Mouse (Mus musculus) left cerebral cortex, adult 8-10 months (tissue): ENCODE measurements around the gene Gm10338. TPM values are rescaled to one million over a fixed set of nuclear protein-coding genes. Genes with fewer than 3 reads are reported as not detected.
A peak's percentile ranks its signal among the peaks of the same experiment; 100 is the strongest.
"Not testable (repeated sequence)": the region's sequence is repeated elsewhere in the genome, so short reads cannot be mapped to it uniquely, and the experiment has no call there.

ENCODE experiments used
- DNase-seq, 2 experiments: peaks; one replicate each; pipeline ENCODE4 v3.0.0; 2022; ENCODE audit warnings: low spot score in 2 of 2
- total RNA-seq, 4 experiments: library from RNA; stranded (reverse); gene quantifications; 2 replicates each; pipeline ENCODE4 v1.2.4; 2022

Gm10338 gene
- not detected for total RNA-seq

GRCm38 (mm10) chr14:7595492-7595891, at the start of gene Gm10338:
TSS of gene Gm10338 (minus strand) at chr14:7595592.
- not testable (repeated sequence) for DNase-seq

GRCm38 (mm10) chr14:7643872-7644271, 48.5 kb upstream of the Gm10338 start, which contains the start of gene Gm10128:
TSS of gene Gm10128 (minus strand) at chr14:7643972.
- not testable (repeated sequence) for DNase-seq

- DNase-seq = not testable (repeated sequence)
Observed at GRCm38 (mm10) chr14:7568382-7568781, 27.0 kb downstream of the Gm10338 start, which contains the start of gene Gm3558. TSS of gene Gm3558 (minus strand) at chr14:7568566.

- DNase-seq = not testable (repeated sequence)
Observed at GRCm38 (mm10) chr14:7567890-7568289, 27.5 kb downstream of the Gm10338 start.

- DNase-seq = peak in 1 of 2 experiments; percentile 9
Observed at GRCm38 (mm10) chr14:7567266-7567665, 28.1 kb downstream of the Gm10338 start.

Other genes with a start within 250 kb of the Gm10338 start
- not detected for gene Gm8374, start 230.5 kb downstream of the Gm10338 start, total RNA-seq
- gene Gm3755, start 144.7 kb downstream of the Gm10338 start, total RNA-seq = not detected
- 1 to 10 TPM in 1 of 4 experiments, not detected in 3; 1.1 TPM for gene Gm3752, start 111.8 kb downstream of the Gm10338 start, total RNA-seq
- 1 to 10 TPM; 3.4 to 5.9 (median 5.4) TPM for gene Gm3558, start 27.0 kb downstream of the Gm10338 start, total RNA-seq
- not detected for gene Gm10128, start 48.4 kb upstream of the Gm10338 start, total RNA-seq
- gene Gm26661, start 196.0 kb upstream of the Gm10338 start, total RNA-seq = not detected
- gene Flnb, start 222.4 kb upstream of the Gm10338 start, total RNA-seq = 10 to 100 TPM; 27.6 to 79.3 (median 41.4) TPM